In the genomic region with DNA sequence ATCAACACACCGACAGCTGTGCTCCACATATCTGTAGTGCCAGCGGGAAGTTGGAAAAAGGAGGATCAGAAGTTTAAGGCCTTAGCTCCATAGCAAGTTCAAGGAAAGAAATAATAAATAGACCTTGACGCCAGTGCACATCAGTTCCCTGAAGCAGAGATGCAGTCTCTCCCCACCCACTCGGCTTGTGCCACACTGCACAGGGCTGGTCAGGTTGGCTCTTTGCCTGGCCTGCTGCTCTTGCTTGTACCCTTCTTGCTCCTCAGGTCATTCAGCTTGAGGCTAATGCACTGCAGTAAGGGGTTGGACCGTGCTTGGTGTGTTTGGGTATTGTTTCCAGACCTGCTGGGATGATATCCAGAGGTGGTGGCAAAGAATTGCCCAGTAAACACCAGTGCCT, we compare ENCODE assay signal across 25 mouse cellular contexts. TPM values are rescaled to one million over a fixed set of nuclear protein-coding genes. Genes with fewer than 3 reads are reported as not detected.
DNase-seq lines count a peak whose midpoint lies in the region; ATAC-seq and TF ChIP-seq lines count a peak whose summit lies in the region.
"Had no signal": no experiment of that assay in that cellular context is flagged by ENCODE, and none has a peak within 500 bp of the region (broad histone marks: within the 10 kb centered on the region; RNA-seq: fewer than 3 reads in every experiment).

No protein-coding gene starts in this region.

- no peak for DNase-seq in heart, embryonic 10.5 days (ENCODE audit: low spot score)
- DNase-seq in heart, postnatal 10 days, result no peak
- no peak for DNase-seq in liver
- peak; percentile 21 to 37 for DNase-seq in spleen, adult 18-20 months
- no peak for DNase-seq in spleen, adult 12 weeks (ENCODE audit: low spot score)
- DNase-seq: adrenal gland, postnatal 36 days; cerebellum, adult 11 months; cerebellum, postnatal 36 days; embryo, embryonic 11 days; gastrocnemius, postnatal 36 days; kidney, adult 11 months; kidney, postnatal 36 days; liver, embryonic 13.5 days; lung, embryonic 14.5 days; lung, postnatal 4 days; thymus, postnatal 14 days had no signal

- H3K9me3 ChIP-seq in heart, embryonic 10.5 days, result no peaks in the 10 kb centered on the region
- H3K9me3 ChIP-seq in liver, embryonic 12.5 days (replicated peaks), result no peaks in the 10 kb centered on the region
- H3K9me3 ChIP-seq: embryonic facial prominence, embryonic 13.5 days; forebrain, embryonic 12.5 days; hindbrain, embryonic 12.5 days; kidney, embryonic 15.5 days; liver, embryonic 13.5 days had no signal

- no peaks in the 10 kb centered on the region for H3K27me3 ChIP-seq in heart, embryonic 10.5 days (ENCODE audit: insufficient read depth, poor library complexity, severe bottlenecking)
- no peaks in the 10 kb centered on the region for H3K27me3 ChIP-seq in liver, embryonic 12.5 days (replicated peaks)
- H3K27me3 ChIP-seq in small intestine, adult 2 months (ENCODE audit: control insufficient read depth, insufficient read depth, low read length), result no peaks in the 10 kb centered on the region
- H3K27me3 ChIP-seq: embryonic facial prominence, embryonic 13.5 days; forebrain, embryonic 12.5 days; hindbrain, embryonic 12.5 days; kidney, embryonic 15.5 days; liver, embryonic 13.5 days had no signal

- ATAC-seq in liver, embryonic 12.5 days, result no peak
- ATAC-seq: CD4-positive, CD25-positive, alpha-beta regulatory T cell, adult 4 months had no signal

- H3K27ac ChIP-seq in heart, embryonic 10.5 days, result peak overlapping the region; percentile 89
- 0 out of 2 replicates have a peak overlapping the region, but pooled peaks have one; percentile 7 for H3K27ac ChIP-seq in liver, embryonic 12.5 days
- 0 out of 2 replicates have a peak overlapping the region, but pooled peaks have one; percentile 69 for H3K27ac ChIP-seq in small intestine, adult 2 months (ENCODE audit: insufficient read depth, low read depth, low read length)
- H3K27ac ChIP-seq: embryonic facial prominence, embryonic 13.5 days; forebrain, embryonic 12.5 days; hindbrain, embryonic 12.5 days; kidney, embryonic 15.5 days had no signal

- 0 out of 2 replicates have a peak, but pooled peaks cover 8% of the 10 kb centered on the region for H3K36me3 ChIP-seq in heart, embryonic 10.5 days
- H3K36me3 ChIP-seq in liver, embryonic 12.5 days, result peaks cover 10% of the 10 kb centered on the region; the same call in 1 of the 2 replicates
- H3K36me3 ChIP-seq in small intestine, adult 2 months (ENCODE audit: control insufficient read depth, insufficient read depth, low read length), result peaks cover 2% of the 10 kb centered on the region
- H3K36me3 ChIP-seq: hindbrain, embryonic 12.5 days had no signal

- H3K4me1 ChIP-seq in heart, embryonic 10.5 days, result peaks cover 52% of the 10 kb centered on the region
- H3K4me1 ChIP-seq in liver, embryonic 12.5 days, result peaks cover 40% of the 10 kb centered on the region
- peaks cover 2% of the 10 kb centered on the region for H3K4me1 ChIP-seq in small intestine, adult 2 months (ENCODE audit: control insufficient read depth, insufficient read depth, insufficient read length, low read length)

- H3K9ac ChIP-seq in liver, embryonic 12.5 days, result no peak overlapping the region
- H3K9ac ChIP-seq: embryonic facial prominence, embryonic 13.5 days; forebrain, embryonic 12.5 days; hindbrain, embryonic 12.5 days; kidney, embryonic 15.5 days; liver, embryonic 13.5 days; lung, embryonic 14.5 days had no signal

- intact Hi-C loops in heart, postnatal 10 days (cut with DNase I), result no loop called here

- no peak for TF ChIP-seq POLR2A in small intestine, adult 2 months (IDR thresholded peaks at IDR 0.05; ENCODE audit: low read depth, low read length)

- no peak for TF ChIP-seq CTCF in small intestine, adult 2 months (IDR thresholded peaks at IDR 0.05; ENCODE audit: extremely low read depth, insufficient read length, insufficient replicate concordance, low read depth, low read length)

- H3K4me3 ChIP-seq in heart, embryonic 10.5 days, result no peak overlapping the region
- H3K4me3 ChIP-seq in liver, embryonic 12.5 days, result no peak overlapping the region
- H3K4me3 ChIP-seq in small intestine, adult 2 months (ENCODE audit: low read depth, low read length), result no peak overlapping the region
- H3K4me3 ChIP-seq: embryonic facial prominence, embryonic 13.5 days; erythroblast, embryonic 14.5 days; forebrain, embryonic 12.5 days; hindbrain, embryonic 12.5 days; kidney, embryonic 15.5 days; liver, embryonic 13.5 days had no signal

- WGBS in heart, embryonic 10.5 days, result 94% methylated on average over 5 of the region's 5 CpGs
- 81% methylated on average over 5 of the region's 5 CpGs for WGBS in liver, embryonic 12.5 days (ENCODE audit: insufficient replicate concordance)
- WGBS in small intestine, adult 2 months, result 90% methylated on average over 5 of the region's 5 CpGs

- no peak overlapping the region for H3K4me2 ChIP-seq in liver, embryonic 12.5 days
- H3K4me2 ChIP-seq: embryonic facial prominence, embryonic 13.5 days; forebrain, embryonic 12.5 days; hindbrain, embryonic 12.5 days; kidney, embryonic 15.5 days; liver, embryonic 13.5 days; lung, embryonic 14.5 days; midbrain, embryonic 11.5 days had no signal

RNA-seq across cellular contexts. Expression of gene Milr1, which starts 9.5 kb away (rescaled TPM):
- 0.46 and 1.2 TPM in 2 replicates for polyA plus RNA-seq in heart, embryonic 10.5 days (2016; fragmentation: Nextera tagmentation; extraction: Ambion mirVana)
- total RNA-seq in heart, postnatal 10 days (2021), result 1 to 10 TPM in 1 of 2 experiments, under 1 TPM in 1; 0.94 to 1.1 TPM
- 2.2 and 2.7 TPM in 2 replicates for polyA plus RNA-seq in liver, embryonic 12.5 days (2016; fragmentation: Nextera tagmentation; extraction: Ambion mirVana)
- polyA plus RNA-seq in small intestine, adult 2 months (2012; rRNA removed), result 0.30 and 0.77 TPM in 2 replicates
- polyA plus RNA-seq: erythroblast, embryonic 14.5 days had no signal

RNA-seq across cellular contexts. Expression of gene Pecam1, which starts 10.1 kb away (rescaled TPM):
- 40.6 and 56.0 TPM in 2 replicates for polyA plus RNA-seq in heart, embryonic 10.5 days (2016; fragmentation: Nextera tagmentation; extraction: Ambion mirVana)
- 100 to 1,000 TPM; 214 to 220 TPM for total RNA-seq in heart, postnatal 10 days (2021)
- polyA plus RNA-seq in liver, embryonic 12.5 days (2016; fragmentation: Nextera tagmentation; extraction: Ambion mirVana), result 10.7 and 12.3 TPM in 2 replicates
- polyA plus RNA-seq in small intestine, adult 2 months (2012; rRNA removed), result 6.3 and 10.7 TPM in 2 replicates
- polyA plus RNA-seq: erythroblast, embryonic 14.5 days had no signal

RNA-seq across cellular contexts. Expression of gene Polg2, which starts 18.8 kb away (rescaled TPM):
- 9.4 and 9.9 TPM in 2 replicates for polyA plus RNA-seq in heart, embryonic 10.5 days (2016; fragmentation: Nextera tagmentation; extraction: Ambion mirVana)
- 1 to 10 TPM; 3.7 to 4.3 TPM for total RNA-seq in heart, postnatal 10 days (2021)
- polyA plus RNA-seq in liver, embryonic 12.5 days (2016; fragmentation: Nextera tagmentation; extraction: Ambion mirVana), result 7.0 and 7.3 TPM in 2 replicates
- 4.4 and 11.0 TPM in 2 replicates for polyA plus RNA-seq in small intestine, adult 2 months (2012; rRNA removed)

RNA-seq across cellular contexts. Expression of gene Ddx5, which starts 28.5 kb away (rescaled TPM):
- 203 and 259 TPM in 2 replicates for polyA plus RNA-seq in heart, embryonic 10.5 days (2016; fragmentation: Nextera tagmentation; extraction: Ambion mirVana)
- total RNA-seq in heart, postnatal 10 days (2021), result 100 to 1,000 TPM; 513 to 524 TPM
- 174 and 177 TPM in 2 replicates for polyA plus RNA-seq in liver, embryonic 12.5 days (2016; fragmentation: Nextera tagmentation; extraction: Ambion mirVana)
- 247 and 493 TPM in 2 replicates for polyA plus RNA-seq in small intestine, adult 2 months (2012; rRNA removed)

RNA-seq across cellular contexts. Expression of gene Cep95, which starts 28.5 kb away (rescaled TPM):
- polyA plus RNA-seq in heart, embryonic 10.5 days (2016; fragmentation: Nextera tagmentation; extraction: Ambion mirVana), result 15.8 and 18.3 TPM in 2 replicates
- 10 to 100 TPM in 1 of 2 experiments, 1 to 10 TPM in 1; 7.7 to 10.5 TPM for total RNA-seq in heart, postnatal 10 days (2021)
- polyA plus RNA-seq in liver, embryonic 12.5 days (2016; fragmentation: Nextera tagmentation; extraction: Ambion mirVana), result 12.6 and 12.7 TPM in 2 replicates
- 0.37 and 0.95 TPM in 2 replicates for polyA plus RNA-seq in small intestine, adult 2 months (2012; rRNA removed)

Comparison
In these comparisons a context has a peak if more than half of its experiments do, and no peak if none do; other contexts are left out.
1. DNase-seq: peak in spleen, adult 18-20 months (2 of 2); none in heart, embryonic 10.5 days (single experiment), heart, postnatal 10 days (0 of 2), liver (single experiment) and spleen, adult 12 weeks (single experiment).
2. H3K27ac ChIP-seq: peak in every context shown above with its lines; median percentile 89 in heart, embryonic 10.5 days; 69 in small intestine, adult 2 months; 7 in liver, embryonic 12.5 days.